Mouse (Mus musculus): Measurements from ENCODE around the gene Cst12.
"Not testable (repeated sequence)": the region's sequence is repeated elsewhere in the genome, so short reads cannot be mapped to it uniquely, and the experiment has no call there.

The Cst12 gene

GRCm38 (mm10) chr2:148789142-148789541 lies at the start of gene Cst12:
TSS of gene Cst12 (plus strand) at chr2:148789361.
- DNase-seq (ENCODE audit: low read depth, low spot score) = no peak

- no peak for DNase-seq (ENCODE audit: low read depth, low spot score)
These were observed 46.2 kb upstream of the Cst12 start for GRCm38 (mm10) chr2:148743001-148743400.

- DNase-seq (ENCODE audit: low read depth, low spot score) = no peak
These were observed 45.2 kb upstream of the Cst12 start for GRCm38 (mm10) chr2:148743846-148744407.

- no peak for DNase-seq (ENCODE audit: low read depth, low spot score)
These were observed 39.1 kb upstream of the Cst12 start, which contains the start of gene Cstl1 for GRCm38 (mm10) chr2:148750058-148750457. TSS of gene Cstl1 (plus strand) at chr2:148750358.

- DNase-seq (ENCODE audit: low read depth, low spot score) = peak; percentile 86
These were observed 37.0 kb upstream of the Cst12 start for GRCm38 (mm10) chr2:148751893-148752813.

- no peak for DNase-seq (ENCODE audit: low read depth, low spot score)
These were observed 34.8 kb upstream of the Cst12 start for GRCm38 (mm10) chr2:148754310-148754846.

- DNase-seq (ENCODE audit: low read depth, low spot score) = no peak
These were observed 25.3 kb upstream of the Cst12 start for GRCm38 (mm10) chr2:148763648-148764388.

GRCm38 (mm10) chr2:148771397-148771796 lies 17.8 kb upstream of the Cst12 start, which contains the start of gene Cst11:
TSS of gene Cst11 (minus strand) at chr2:148771497.
- not testable (repeated sequence) for DNase-seq (ENCODE audit: low read depth, low spot score)

- DNase-seq (ENCODE audit: low read depth, low spot score) = no peak
These were observed 7.5 kb upstream of the Cst12 start, which contains the start of gene 8030411F24Rik for GRCm38 (mm10) chr2:148781709-148782108. TSS of gene 8030411F24Rik (plus strand) at chr2:148782009.

- no peak for DNase-seq (ENCODE audit: low read depth, low spot score)
These were observed 9.3 kb downstream of the Cst12 start, which contains the start of gene Cst8 for GRCm38 (mm10) chr2:148798485-148798884. TSS of gene Cst8 (plus strand) at chr2:148798785.

GRCm38 (mm10) chr2:148801491-148801921 lies 12.3 kb downstream of the Cst12 start:
- no peak for DNase-seq (ENCODE audit: low read depth, low spot score)

- DNase-seq (ENCODE audit: low read depth, low spot score) = no peak
These were observed 17.5 kb downstream of the Cst12 start for GRCm38 (mm10) chr2:148806696-148807095.

- no peak for DNase-seq (ENCODE audit: low read depth, low spot score)
These were observed 30.7 kb downstream of the Cst12 start, which contains the start of gene Cst13 for GRCm38 (mm10) chr2:148819909-148820308. TSS of gene Cst13 (plus strand) at chr2:148820081.

GRCm38 (mm10) chr2:148825986-148826385 lies 36.8 kb downstream of the Cst12 start:
- no peak for DNase-seq (ENCODE audit: low read depth, low spot score)

GRCm38 (mm10) chr2:148834912-148835311 lies 45.8 kb downstream of the Cst12 start, which contains the start of gene Cst9:
TSS of gene Cst9 (plus strand) at chr2:148835147.
- no peak for DNase-seq (ENCODE audit: low read depth, low spot score)

- DNase-seq (ENCODE audit: low read depth, low spot score) = no peak
These were observed 49.1 kb downstream of the Cst12 start for GRCm38 (mm10) chr2:148838075-148838777.

- no peak for DNase-seq (ENCODE audit: low read depth, low spot score)
These were observed 50.1 kb downstream of the Cst12 start for GRCm38 (mm10) chr2:148839224-148839623.

All from CD4-positive, CD25-positive, alpha-beta regulatory T cell, adult 2 months (primary cell).